In the genomic region with DNA sequence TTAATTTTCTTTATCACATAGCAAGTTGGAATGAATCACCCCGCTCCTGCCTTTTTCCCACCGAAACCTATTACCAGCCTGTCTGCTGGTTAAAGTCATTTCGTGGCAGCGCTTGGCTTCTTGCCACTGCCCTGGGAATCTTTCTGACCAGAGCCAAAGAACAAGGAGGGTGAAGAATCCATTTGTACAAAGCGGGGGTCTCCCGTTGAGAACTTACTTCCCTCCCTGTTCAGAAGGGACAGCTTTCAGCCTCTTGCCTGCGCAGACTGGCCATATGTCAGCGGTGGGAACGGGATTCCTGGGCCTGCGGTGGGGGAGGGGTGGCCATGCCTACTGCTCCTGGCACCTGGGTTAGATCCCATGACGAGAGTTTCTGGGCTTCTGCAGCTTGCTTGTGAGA, we compare ENCODE assay signal across 9 mouse cellular contexts. TPM values are rescaled to one million over a fixed set of nuclear protein-coding genes. Genes with fewer than 3 reads are reported as not detected.
A peak's percentile ranks its signal among the peaks of the same experiment; 100 is the strongest.
DNase-seq lines count a peak whose midpoint lies in the region; ATAC-seq and TF ChIP-seq lines count a peak whose summit lies in the region.
"Had no signal": no experiment of that assay in that cellular context is flagged by ENCODE, and none has a peak within 500 bp of the region (broad histone marks: within the 10 kb centered on the region; RNA-seq: fewer than 3 reads in every experiment).

No protein-coding gene starts in this region.

- WGBS in heart, embryonic 14.5 days: 41% methylated on average over 11 of the region's 11 CpGs
- 4% methylated on average over 11 of the region's 11 CpGs for WGBS in forebrain, postnatal 0 days
- 5% methylated on average over 11 of the region's 11 CpGs for WGBS in midbrain, embryonic 14.5 days
- WGBS in liver, postnatal 0 days (ENCODE audit: insufficient replicate concordance): 78% methylated on average over 11 of the region's 11 CpGs

- H3K4me1 ChIP-seq in heart, embryonic 14.5 days (ENCODE audit: control insufficient read depth in 2 of 2, insufficient read depth in 2 of 2, low read length in 2 of 2): peaks cover 3 to 7% of the 10 kb centered on the region in 2 experiments
- peaks cover 58% of the 10 kb centered on the region for H3K4me1 ChIP-seq in forebrain, postnatal 0 days (ENCODE audit: insufficient read depth)
- H3K4me1 ChIP-seq in midbrain, embryonic 14.5 days (ENCODE audit: control insufficient read depth, insufficient read depth, low read length): peaks cover 78% of the 10 kb centered on the region
- no peaks in the 10 kb centered on the region for H3K4me1 ChIP-seq in liver, postnatal 0 days (ENCODE audit: insufficient read depth)

- TF ChIP-seq EP300 in liver, postnatal 0 days (IDR thresholded peaks at IDR 0.05; ENCODE audit: low read depth): no peak

- no peak for DNase-seq in heart, adult 9 months (ENCODE audit: low spot score in 2 of 2)
- peak; percentile 75 for DNase-seq in cerebellum, adult 9-10 months
- peak; percentile 66 for DNase-seq in forebrain, postnatal 0 days
- peak; percentile 78 for DNase-seq in midbrain, embryonic 14.5 days
- DNase-seq in liver, postnatal 0 days: no peak
- DNase-seq in kidney, adult 9 months: no peak
- DNase-seq: liver, embryonic 13.5 days had no signal

- peaks cover 5% of the 10 kb centered on the region for H3K27me3 ChIP-seq in heart, embryonic 14.5 days (ENCODE audit: control insufficient read depth, insufficient read depth, low read length)
- H3K27me3 ChIP-seq in forebrain, postnatal 0 days (ENCODE audit: insufficient read depth, low read length): no peaks in the 10 kb centered on the region
- no peaks in the 10 kb centered on the region for H3K27me3 ChIP-seq in midbrain, embryonic 14.5 days (ENCODE audit: control insufficient read depth, insufficient read depth, low read length)
- no peaks in the 10 kb centered on the region for H3K27me3 ChIP-seq in liver, postnatal 0 days (ENCODE audit: insufficient read depth, low read length)
- H3K27me3 ChIP-seq: liver, embryonic 13.5 days had no signal

- no peak overlapping the region for H3K4me3 ChIP-seq in heart, embryonic 14.5 days (ENCODE audit: control insufficient read depth in 1 of 2, insufficient read depth in 1 of 2, low read depth in 1 of 2, low read length in 2 of 2)
- H3K4me3 ChIP-seq in forebrain, postnatal 0 days (ENCODE audit: low read depth, low read length): peak overlapping the region; percentile 4
- H3K4me3 ChIP-seq in midbrain, embryonic 14.5 days (replicated peaks; ENCODE audit: low read depth, low read length): peak overlapping the region; percentile 9
- no peak overlapping the region for H3K4me3 ChIP-seq in liver, postnatal 0 days (ENCODE audit: low read depth, low read length)
- H3K4me3 ChIP-seq: liver, embryonic 13.5 days had no signal

- TF ChIP-seq CTCF in forebrain, postnatal 0 days (IDR thresholded peaks at IDR 0.05; ENCODE audit: low read depth): no peak
- no peak for TF ChIP-seq CTCF in liver, postnatal 0 days (IDR thresholded peaks at IDR 0.05; ENCODE audit: low read depth)

- H3K27ac ChIP-seq in heart, embryonic 14.5 days (replicated peaks in 1 of 2; ENCODE audit: control insufficient read depth in 1 of 2, insufficient read depth in 1 of 2, low read depth in 2 of 2, low read length in 2 of 2): no peak overlapping the region
- H3K27ac ChIP-seq in forebrain, postnatal 0 days (ENCODE audit: low read depth, low read length): peak overlapping the region; percentile 79
- peak overlapping the region; percentile 82 for H3K27ac ChIP-seq in midbrain, embryonic 14.5 days (replicated peaks; ENCODE audit: low read depth, low read length)
- H3K27ac ChIP-seq in liver, postnatal 0 days (ENCODE audit: low read depth): no peak overlapping the region
- H3K27ac ChIP-seq: liver, embryonic 13.5 days had no signal

- H3K4me2 ChIP-seq in heart, embryonic 14.5 days (ENCODE audit: low read length): peak overlapping the region; percentile 12; the same call in 1 of the 2 replicates
- H3K4me2 ChIP-seq in forebrain, postnatal 0 days (ENCODE audit: low read depth): peak overlapping the region; percentile 26
- H3K4me2 ChIP-seq in midbrain, embryonic 14.5 days (ENCODE audit: low read length): peak overlapping the region; percentile 42
- H3K4me2 ChIP-seq in liver, postnatal 0 days (ENCODE audit: low read depth, low read length): no peak overlapping the region
- H3K4me2 ChIP-seq: liver, embryonic 13.5 days had no signal

- no peaks in the 10 kb centered on the region for H3K36me3 ChIP-seq in heart, embryonic 14.5 days (ENCODE audit: control insufficient read depth, insufficient read depth, low read length)
- peaks cover 6% of the 10 kb centered on the region; the same call in 1 of the 2 replicates for H3K36me3 ChIP-seq in forebrain, postnatal 0 days (ENCODE audit: insufficient read depth)
- 0 out of 2 replicates have a peak, but pooled peaks cover 2% of the 10 kb centered on the region for H3K36me3 ChIP-seq in midbrain, embryonic 14.5 days (ENCODE audit: control insufficient read depth, insufficient read depth, low read length)
- H3K36me3 ChIP-seq in liver, postnatal 0 days (replicated peaks; ENCODE audit: insufficient read depth, low read length): no peaks in the 10 kb centered on the region
- H3K36me3 ChIP-seq: liver, embryonic 13.5 days had no signal

- no peak for ATAC-seq in heart, embryonic 14.5 days (ENCODE audit: insufficient number of reproducible peaks, insufficient read depth, low FRiP score, low read depth)
- ATAC-seq in forebrain, postnatal 0 days: no peak
- no peak for ATAC-seq in midbrain, embryonic 14.5 days (ENCODE audit: low FRiP score, low TSS enrichment)
- no peak for ATAC-seq in liver, postnatal 0 days
- no peak for ATAC-seq in frontal cortex, adult (ENCODE audit: low TSS enrichment)

- H3K9me3 ChIP-seq in heart, embryonic 14.5 days (ENCODE audit: control insufficient read depth, low read length): no peaks in the 10 kb centered on the region
- no peaks in the 10 kb centered on the region for H3K9me3 ChIP-seq in forebrain, postnatal 0 days (ENCODE audit: low read length)
- no peaks in the 10 kb centered on the region for H3K9me3 ChIP-seq in midbrain, embryonic 14.5 days (ENCODE audit: control insufficient read depth, low read length)
- H3K9me3 ChIP-seq in liver, postnatal 0 days (ENCODE audit: low read length): no peaks in the 10 kb centered on the region
- H3K9me3 ChIP-seq: liver, embryonic 13.5 days had no signal

- H3K9ac ChIP-seq in heart, embryonic 14.5 days (ENCODE audit: low read length): no peak overlapping the region
- H3K9ac ChIP-seq in forebrain, postnatal 0 days: peak overlapping the region; percentile 36; the same call in 1 of the 2 replicates
- H3K9ac ChIP-seq in midbrain, embryonic 14.5 days (replicated peaks; ENCODE audit: low read length): peak overlapping the region; percentile 29; the same call in 1 of the 2 replicates
- H3K9ac ChIP-seq in liver, postnatal 0 days (replicated peaks): no peak overlapping the region
- H3K9ac ChIP-seq: liver, embryonic 13.5 days had no signal

RNA-seq across cellular contexts. Expression of a gene that starts 21.4 kb away (rescaled TPM):
- 0.26 and 0.76 TPM in 2 replicates for polyA plus RNA-seq in heart, embryonic 14.5 days (2014; fragmentation: Nextera tagmentation; extraction: Ambion mirVana)
- total RNA-seq in forebrain, postnatal 0 days (2014; rRNA removed): 60.7 and 90.2 TPM in 2 replicates
- 21.9 and 38.3 TPM in 2 replicates for polyA plus RNA-seq in forebrain, postnatal 0 days (2015; fragmentation: Nextera tagmentation; extraction: Ambion mirVana)
- polyA plus RNA-seq in midbrain, embryonic 14.5 days (2014; fragmentation: Nextera tagmentation; extraction: Ambion mirVana): 54.3 and 58.1 TPM in 2 replicates
- 0.61 and 0.63 TPM in 2 replicates for polyA plus RNA-seq in liver, postnatal 0 days (2015; fragmentation: Nextera tagmentation; extraction: Ambion mirVana)

RNA-seq across cellular contexts. Expression of a gene that starts 56.0 kb away (rescaled TPM):
- polyA plus RNA-seq in heart, embryonic 14.5 days (2014; fragmentation: Nextera tagmentation; extraction: Ambion mirVana): 85.5 and 94.5 TPM in 2 replicates
- 49.8 and 64.5 TPM in 2 replicates for total RNA-seq in forebrain, postnatal 0 days (2014; rRNA removed)
- 138 and 180 TPM in 2 replicates for polyA plus RNA-seq in forebrain, postnatal 0 days (2015; fragmentation: Nextera tagmentation; extraction: Ambion mirVana)
- polyA plus RNA-seq in midbrain, embryonic 14.5 days (2014; fragmentation: Nextera tagmentation; extraction: Ambion mirVana): 130 and 136 TPM in 2 replicates
- polyA plus RNA-seq in liver, postnatal 0 days (2015; fragmentation: Nextera tagmentation; extraction: Ambion mirVana): 66.1 and 67.5 TPM in 2 replicates

Comparison
In these comparisons a context has a peak if more than half of its experiments do, and no peak if none do; other contexts are left out.
1. H3K27ac ChIP-seq: peak in forebrain, postnatal 0 days (single experiment) and midbrain, embryonic 14.5 days (single experiment); none in heart, embryonic 14.5 days (0 of 2) and liver, postnatal 0 days (single experiment).
2. H3K4me3 ChIP-seq: peak in forebrain, postnatal 0 days (single experiment) and midbrain, embryonic 14.5 days (single experiment); none in heart, embryonic 14.5 days (0 of 2) and liver, postnatal 0 days (single experiment).
3. H3K9ac ChIP-seq: peak in forebrain, postnatal 0 days (single experiment) and midbrain, embryonic 14.5 days (single experiment); none in heart, embryonic 14.5 days (single experiment) and liver, postnatal 0 days (single experiment).
4. DNase-seq: peak in cerebellum, adult 9-10 months (single experiment), forebrain, postnatal 0 days (single experiment) and midbrain, embryonic 14.5 days (single experiment); none in heart, adult 9 months (0 of 2), liver, postnatal 0 days (single experiment) and kidney, adult 9 months (single experiment).
5. RNA of a gene that starts 21.4 kb away (polyA plus RNA-seq): 54.3 to 58.1 TPM in midbrain, embryonic 14.5 days and 21.9 to 38.3 TPM in forebrain, postnatal 0 days; 0.26 to 0.76 TPM in heart, embryonic 14.5 days and 0.61 to 0.63 TPM in liver, postnatal 0 days; every median in the first group is over 10 times any median in the second.